Mouse (Mus musculus) hindbrain, postnatal 0 days (tissue): ENCODE results near the gene Ccdc24. TPM values are rescaled to one million over a fixed set of nuclear protein-coding genes. Genes with fewer than 3 reads are reported as not detected.
A peak's percentile ranks its signal among the peaks of the same experiment; 100 is the strongest.

Experiments
- ATAC-seq: fragments of 200-750 bp; cut with Nextera tagmentation; 2 replicates; pipeline ENCODE4 v1.8.0; 2017; ENCODE audit warnings: mild to moderate bottlenecking, moderate TSS enrichment, moderate library complexity
- DNase-seq: peaks from one replicate; pipeline ENCODE4 v3.0.0-alpha.2; 2015; ENCODE audit warnings: low spot score
- H3K27ac ChIP-seq: fragments of 300-500 bp; sonication (generic); 2 replicates; pipeline ENCODE4 v1.5.1; 2014; ENCODE audit warnings: mild to moderate bottlenecking
- H3K27me3 ChIP-seq: fragments of 300-500 bp; sonication (generic); 2 replicates; pipeline ENCODE4 v1.6.1; 2014; ENCODE audit warnings: low read length, mixed read lengths; ENCODE audit not compliant: insufficient read depth
- H3K36me3 ChIP-seq: fragments of 300-500 bp; sonication (generic); 2 replicates; pipeline ENCODE4 v1.6.1; 2014; ENCODE audit warnings: low read length, mixed read lengths; ENCODE audit not compliant: insufficient read depth
- H3K4me1 ChIP-seq: fragments of 300-500 bp; sonication (generic); 2 replicates; pipeline ENCODE4 v1.6.1; 2014; ENCODE audit warnings: antibody characterized with exemption, low read length, mixed read lengths; ENCODE audit not compliant: insufficient read depth
- H3K4me2 ChIP-seq: fragments of 300-500 bp; sonication (generic); 2 replicates; pipeline ENCODE4 v1.6.1; 2014; ENCODE audit warnings: low read depth, mild to moderate bottlenecking, low read length, moderate library complexity, mixed read lengths
- H3K4me3 ChIP-seq: fragments of 300-500 bp; sonication (generic); 2 replicates; pipeline ENCODE4 v1.5.1; 2014; ENCODE audit warnings: low read length
- H3K9ac ChIP-seq: fragments of 300-500 bp; sonication (generic); replicated peaks from 2 replicates; pipeline ENCODE4 v1.6.1; 2014; ENCODE audit warnings: mild to moderate bottlenecking, low read length, moderate library complexity, mixed read lengths
- H3K9me3 ChIP-seq: fragments of 300-500 bp; sonication (generic); 2 replicates; pipeline ENCODE4 v1.6.1; 2016; ENCODE audit warnings: low read length, mixed read lengths
- CTCF ChIP-seq: IDR thresholded peaks from 2 replicates; pipeline ENCODE4 v1.5.1; 2016; ENCODE audit warnings: antibody characterized with exemption, control low read depth, low read depth
- whole genome bisulfite sequencing: fragments of 180-500 bp; shearing (Covaris S2); extraction: QIAGEN DNeasy Blood & Tissue Kit; methylation state at CpG from one replicate; pipeline ENCODE4 v1.1.7; 2014; 5-methylcytosine and 5-hydroxymethylcytosine counted together
- polyA plus RNA-seq: library from polyadenylated mRNA; unstranded; fragments of >200 nt; fragmentation: Nextera tagmentation; extraction: Ambion mirVana; gene quantifications from 2 replicates; pipeline ENCODE4 v1.2.1, GENCODE M21; 2015
- total RNA-seq: library from RNA; depleted of rRNA; stranded (reverse); fragments of >200 nt; gene quantifications from 2 replicates; pipeline ENCODE4 v1.2.3, GENCODE M21; 2014; rRNA removed

Gene Ccdc24
- total RNA-seq (2.0 and 3.4 TPM in 2 replicates), polyA plus RNA-seq (1.7 and 2.2 TPM in 2 replicates)

DNA sequence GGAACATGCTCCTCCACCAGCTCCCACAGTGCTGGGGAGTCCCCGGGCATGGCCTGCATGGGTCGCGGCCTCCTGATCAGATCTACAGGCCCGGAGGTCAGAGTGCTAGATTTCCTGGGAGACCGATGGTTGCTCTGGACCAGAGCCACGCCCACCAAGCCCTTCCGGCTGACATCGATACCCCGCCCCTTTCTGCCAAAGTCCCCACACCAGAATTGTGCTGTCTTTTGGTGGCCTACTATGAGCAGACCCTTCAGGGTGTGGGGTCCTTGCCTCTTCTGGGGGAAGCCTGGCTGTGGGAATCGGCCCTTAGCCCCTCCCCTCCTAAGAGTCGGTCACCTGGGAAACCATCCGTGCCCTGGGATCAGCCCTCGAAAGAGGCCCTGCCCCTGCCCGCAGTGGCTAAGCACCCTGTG is at the start of gene Ccdc24:
Gene Ccdc24, minus strand, starts transcription at position 87 of the 416 bp plus-strand sequence.
- no peak within 1 kb of the TSS for H3K4me3 ChIP-seq
- no peaks in the 10 kb centered on the region for H3K9me3 ChIP-seq
- H3K27ac ChIP-seq = no peak within 1 kb of the TSS
- ATAC-seq (no peak), DNase-seq (no peak)
- peak within 1 kb of the TSS; percentile 31 for H3K4me2 ChIP-seq
- WGBS = 8% methylated on average over 14 of the region's 14 CpGs
- TF ChIP-seq CTCF = no peak
- H3K4me1 ChIP-seq = no peaks in the 10 kb centered on the region
- H3K9ac ChIP-seq = 0 out of 2 replicates have a peak within 1 kb of the TSS, but pooled peaks have one; percentile 33
- no peaks in the 10 kb centered on the region for H3K27me3 ChIP-seq
- peaks cover 12% of the 10 kb centered on the region for H3K36me3 ChIP-seq

- TF ChIP-seq CTCF = no peak
- WGBS = 86% methylated on average over 2 of the region's 2 CpGs
- H3K27me3 ChIP-seq = no peaks in the 10 kb centered on the region
- DNase-seq (no peak), ATAC-seq (no peak)
- H3K36me3 ChIP-seq = no peaks in the 10 kb centered on the region
- H3K4me2 ChIP-seq = no peak overlapping the region
- H3K4me1 ChIP-seq = 0 out of 2 replicates have a peak, but pooled peaks cover 1% of the 10 kb centered on the region
- no peak overlapping the region for H3K27ac ChIP-seq
- no peak overlapping the region for H3K9ac ChIP-seq
- no peak overlapping the region for H3K4me3 ChIP-seq
- H3K9me3 ChIP-seq = no peaks in the 10 kb centered on the region
Measured at GRCm38 (mm10) chr4:117921358-117921757, 49.0 kb upstream of the Ccdc24 start.

DNA sequence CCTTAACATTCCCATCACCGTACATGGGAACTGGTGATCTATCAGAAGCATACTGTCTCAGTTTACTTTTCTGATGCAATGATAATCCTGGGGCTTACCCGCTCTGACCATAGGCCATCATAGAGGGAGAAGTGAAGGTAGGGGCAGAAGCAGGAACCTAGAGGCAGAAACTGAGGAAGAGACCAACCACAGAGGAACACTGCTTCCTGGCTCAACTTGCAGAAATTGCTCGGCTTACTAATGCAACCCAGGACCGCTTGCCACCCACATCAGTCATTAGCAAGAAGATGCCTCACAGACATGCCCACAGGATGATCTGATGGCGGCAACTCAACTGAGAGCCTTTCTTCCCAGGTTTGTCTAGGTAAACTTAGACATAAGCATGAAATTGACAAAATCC is 46.4 kb upstream of the Ccdc24 start:
- Histone ChIP-seq H3K9me3 (no peaks in the 10 kb centered on the region), H3K27ac (no peak overlapping the region), H3K36me3 (no peaks in the 10 kb centered on the region), H3K4me3 (no peak overlapping the region), H3K9ac (no peak overlapping the region), H3K4me1 (peaks cover 7% of the 10 kb centered on the region; the same call in 1 of the 2 replicates), H3K4me2 (no peak overlapping the region), H3K27me3 (no peaks in the 10 kb centered on the region)
- TF ChIP-seq CTCF = no peak
- DNase-seq = no peak
- no peak for ATAC-seq
- WGBS = 77% methylated on average over 5 of the region's 5 CpGs

DNA sequence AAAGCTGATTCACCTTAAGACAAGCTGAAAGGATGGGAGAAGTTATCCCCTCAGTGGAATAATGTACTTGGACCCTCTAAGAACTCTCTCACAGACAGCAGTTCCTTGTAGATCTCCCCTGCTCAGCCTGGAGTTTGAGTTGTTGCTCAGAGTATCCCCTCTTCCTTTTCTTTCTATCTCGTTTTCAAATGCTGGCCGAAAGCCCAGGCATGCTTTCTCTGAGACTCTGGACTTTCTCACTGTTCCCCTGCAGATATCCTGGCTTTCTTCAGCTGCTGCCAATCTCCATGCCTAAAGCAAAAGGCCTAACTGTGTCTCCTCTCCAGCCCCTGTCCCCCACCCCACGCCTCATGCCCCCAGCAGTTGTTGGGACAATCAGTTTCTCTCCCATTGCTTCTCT is 45.9 kb upstream of the Ccdc24 start:
- ATAC-seq (no peak), DNase-seq (no peak)
- no peak overlapping the region for H3K9ac ChIP-seq
- no peaks in the 10 kb centered on the region for H3K27me3 ChIP-seq
- 38% methylated on average over 3 of the region's 3 CpGs for WGBS
- H3K27ac ChIP-seq = no peak overlapping the region
- H3K36me3 ChIP-seq = no peaks in the 10 kb centered on the region
- H3K9me3 ChIP-seq = no peaks in the 10 kb centered on the region
- peaks cover 12% of the 10 kb centered on the region for H3K4me1 ChIP-seq
- no peak for TF ChIP-seq CTCF
- H3K4me2 ChIP-seq = no peak overlapping the region
- no peak overlapping the region for H3K4me3 ChIP-seq

DNA sequence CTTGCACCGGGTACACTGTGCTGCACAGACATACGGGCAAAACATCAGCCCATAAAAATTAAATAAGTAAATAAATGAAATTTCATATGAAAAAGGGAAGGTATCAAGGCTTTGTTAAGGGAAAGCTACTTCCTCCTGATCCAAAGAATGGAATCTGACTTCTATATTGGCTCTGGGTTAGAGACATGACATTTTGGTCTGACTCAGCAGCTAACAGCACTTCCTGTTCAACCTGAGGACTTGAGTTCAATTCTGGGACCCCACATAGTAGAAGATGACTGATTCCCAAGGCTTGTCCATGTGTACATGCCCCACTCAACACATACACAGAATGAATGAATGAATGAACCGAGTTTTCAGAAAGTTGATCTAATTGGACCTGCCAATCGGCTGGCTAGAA is 45.5 kb upstream of the Ccdc24 start:
- Histone ChIP-seq H3K9ac (no peak overlapping the region), H3K4me3 (no peak overlapping the region), H3K4me1 (peaks cover 17% of the 10 kb centered on the region), H3K36me3 (no peaks in the 10 kb centered on the region), H3K27ac (no peak overlapping the region), H3K9me3 (no peaks in the 10 kb centered on the region), H3K4me2 (no peak overlapping the region), H3K27me3 (no peaks in the 10 kb centered on the region)
- no peak for DNase-seq
- no peak for TF ChIP-seq CTCF
- 93% methylated on average over 4 of the region's 4 CpGs for WGBS
- ATAC-seq = no peak

GRCm38 (mm10) chr4:117917402-117917801 is 45.0 kb upstream of the Ccdc24 start:
- Histone ChIP-seq H3K9me3 (no peaks in the 10 kb centered on the region), H3K9ac (no peak overlapping the region), H3K4me1 (peaks cover 21% of the 10 kb centered on the region), H3K27me3 (no peaks in the 10 kb centered on the region), H3K36me3 (no peaks in the 10 kb centered on the region), H3K27ac (no peak overlapping the region), H3K4me2 (no peak overlapping the region), H3K4me3 (no peak overlapping the region)
- DNase-seq (no peak), ATAC-seq (no peak)
- TF ChIP-seq CTCF = no peak
- 97% methylated on average over 4 of the region's 4 CpGs for WGBS

- Histone ChIP-seq H3K4me3 (no peak overlapping the region), H3K36me3 (no peaks in the 10 kb centered on the region), H3K4me1 (peaks cover 29% of the 10 kb centered on the region), H3K9me3 (no peaks in the 10 kb centered on the region), H3K27me3 (no peaks in the 10 kb centered on the region), H3K9ac (no peak overlapping the region), H3K27ac (no peak overlapping the region), H3K4me2 (no peak overlapping the region)
- no peak for DNase-seq
- TF ChIP-seq CTCF = no peak
- 83% methylated on average over 5 of the region's 5 CpGs for WGBS
- no peak for ATAC-seq
Measured at GRCm38 (mm10) chr4:117916386-117916785, 44.0 kb upstream of the Ccdc24 start.
